Mouse (Mus musculus): ENCODE data around the gene Slc39a10. TPM values are rescaled to one million over a fixed set of nuclear protein-coding genes. Genes with fewer than 3 reads are reported as not detected.
"Not testable (repeated sequence)": the region's sequence is repeated elsewhere in the genome, so short reads cannot be mapped to it uniquely, and the experiment has no call there.

The Slc39a10 gene
- polyA plus RNA-seq, 1 experiment from 2014 or later = 73.6 TPM

DNA sequence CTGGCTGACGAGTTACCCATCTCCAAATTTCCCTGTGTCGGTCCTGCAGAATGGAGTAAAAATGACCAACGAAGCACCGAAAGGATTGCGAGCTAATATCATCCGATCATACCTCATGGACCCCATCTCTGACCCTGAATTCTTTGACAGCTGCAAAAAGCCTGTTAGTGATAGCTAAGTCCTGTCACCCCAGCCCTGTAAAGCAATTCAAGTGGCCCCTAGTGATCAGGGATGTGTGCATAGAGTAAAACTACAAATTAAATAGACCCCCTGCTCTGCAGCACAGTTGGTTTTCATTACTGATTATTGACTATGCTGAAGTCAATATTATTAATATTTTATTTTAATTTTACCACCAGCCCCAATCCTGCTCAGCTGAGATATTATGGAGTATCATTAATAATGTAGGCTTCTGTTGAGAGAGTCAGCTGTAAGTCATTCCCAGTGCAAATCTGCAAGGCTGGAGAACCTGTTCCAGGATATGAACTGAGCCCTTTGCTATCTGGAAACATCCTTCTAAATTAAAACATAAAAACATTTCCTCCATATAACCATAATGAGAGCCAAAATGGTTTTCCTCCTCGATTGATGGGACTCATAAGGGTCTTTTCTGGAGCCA lies 122.5 kb downstream of the Slc39a10 start:
- H3K27ac ChIP-seq (ENCODE audit: low read length); H3K4me1 ChIP-seq (ENCODE audit: control insufficient read depth, insufficient read depth, low read length); H3K9me3 ChIP-seq (replicated peaks; ENCODE audit: control insufficient read depth, low read length, poor library complexity, severe bottlenecking); H3K36me3 ChIP-seq (ENCODE audit: control insufficient read depth, insufficient read depth, low read length); H3K4me3 ChIP-seq (ENCODE audit: low read depth, low read length); H3K27me3 ChIP-seq (ENCODE audit: control insufficient read depth, insufficient read depth, low read depth, low read length); H3K9ac ChIP-seq (ENCODE audit: low read depth, low read length); H3K4me2 ChIP-seq (ENCODE audit: low read length); ATAC-seq: not testable (repeated sequence)
- WGBS = 94% methylated on average over 7 of the region's 7 CpGs

DNA sequence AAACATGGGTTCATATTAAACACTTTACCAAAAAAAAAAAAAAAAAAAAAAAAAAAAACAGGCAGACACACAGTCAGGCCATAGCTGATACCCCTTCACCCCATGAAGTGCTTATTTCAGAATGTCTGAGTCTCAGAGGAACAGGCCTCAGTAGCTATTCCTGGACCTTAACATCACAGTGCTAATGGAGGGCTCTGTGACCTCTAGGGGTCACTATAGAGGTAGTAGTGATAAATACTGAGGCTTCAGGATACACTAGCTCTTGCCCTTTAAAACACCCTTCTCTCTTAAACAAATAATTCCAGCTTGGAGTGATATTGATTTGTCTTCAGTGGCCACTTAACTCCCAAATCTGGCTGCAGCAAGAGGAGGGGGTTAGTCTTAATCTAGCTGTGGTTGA lies 123.3 kb downstream of the Slc39a10 start:
- not testable (repeated sequence) for H3K27ac ChIP-seq (ENCODE audit: low read length); H3K9me3 ChIP-seq (replicated peaks; ENCODE audit: control insufficient read depth, low read length, poor library complexity, severe bottlenecking); H3K36me3 ChIP-seq (ENCODE audit: control insufficient read depth, insufficient read depth, low read length); H3K4me3 ChIP-seq (ENCODE audit: low read depth, low read length); H3K4me1 ChIP-seq (ENCODE audit: control insufficient read depth, insufficient read depth, low read length); ATAC-seq; H3K27me3 ChIP-seq (ENCODE audit: control insufficient read depth, insufficient read depth, low read depth, low read length); H3K9ac ChIP-seq (ENCODE audit: low read depth, low read length); H3K4me2 ChIP-seq (ENCODE audit: low read length)

DNA sequence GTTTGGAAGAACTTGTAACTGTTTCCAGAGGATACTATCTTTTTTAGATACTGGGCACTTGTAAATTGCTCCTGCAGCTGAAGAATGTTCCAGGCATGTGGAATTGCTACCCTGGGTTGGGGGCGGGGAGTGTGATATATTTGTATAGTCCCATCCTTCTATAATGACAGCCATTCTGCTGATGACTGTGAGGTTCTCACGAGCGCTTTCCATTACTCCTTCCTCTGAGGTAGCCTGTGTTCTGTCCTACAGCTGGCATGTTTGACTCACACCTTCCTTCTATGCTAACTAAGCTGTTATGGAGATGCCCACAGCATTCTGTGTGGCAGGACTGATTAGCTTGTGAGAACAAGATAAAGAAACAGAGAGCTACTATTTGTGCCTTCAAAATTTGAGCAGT lies 128.1 kb downstream of the Slc39a10 start:
- H3K4me2 ChIP-seq (ENCODE audit: low read length); ATAC-seq; H3K9ac ChIP-seq (ENCODE audit: low read depth, low read length); H3K4me1 ChIP-seq (ENCODE audit: control insufficient read depth, insufficient read depth, low read length); H3K27me3 ChIP-seq (ENCODE audit: control insufficient read depth, insufficient read depth, low read depth, low read length); H3K9me3 ChIP-seq (replicated peaks; ENCODE audit: control insufficient read depth, low read length, poor library complexity, severe bottlenecking); H3K36me3 ChIP-seq (ENCODE audit: control insufficient read depth, insufficient read depth, low read length); H3K4me3 ChIP-seq (ENCODE audit: low read depth, low read length); H3K27ac ChIP-seq (ENCODE audit: low read length): not testable (repeated sequence)
- WGBS = 81% methylated on average over 3 of the region's 3 CpGs

Data from midbrain, embryonic 16.5 days (tissue).